Mouse (Mus musculus) C2C12 (cell line): ENCODE measurements around the gene Bcl6b. TPM values are rescaled to one million over a fixed set of nuclear protein-coding genes. Genes with fewer than 3 reads are reported as not detected.

Source experiments
- H3K27me3 ChIP-seq: one replicate; pipeline ENCODE4 v1.6.1; 2011; ENCODE audit not compliant: control insufficient read depth, insufficient read depth, insufficient read length
- H3K36me3 ChIP-seq: one replicate; pipeline ENCODE4 v1.6.1; 2011; ENCODE audit not compliant: control insufficient read depth, insufficient read depth
- H3K4me3 ChIP-seq: one replicate; pipeline ENCODE4 v1.5.1; 2011; ENCODE audit warnings: mild to moderate bottlenecking, control low read depth; ENCODE audit not compliant: poor library complexity, insufficient read depth, severe bottlenecking
- H3K79me2 ChIP-seq: one replicate; pipeline ENCODE4 v1.6.1; 2011; ENCODE audit not compliant: control insufficient read depth, insufficient read depth
- H3K79me3 ChIP-seq: one replicate; pipeline ENCODE4 v1.6.1; 2011; ENCODE audit warnings: low read depth, control low read depth
- H3ac ChIP-seq: one replicate; pipeline ENCODE3; 2011; ENCODE audit warnings: low read depth; ENCODE audit not compliant: control insufficient read depth, insufficient read length
- CEBPB ChIP-seq: IDR thresholded peaks from one replicate; pipeline ENCODE4 v1.6.1; 2011; ENCODE audit warnings: low read depth, mild to moderate bottlenecking, control low read depth, moderate library complexity
- CTCF ChIP-seq: IDR thresholded peaks from one replicate; pipeline ENCODE4 v1.5.1; 2011; ENCODE audit not compliant: control insufficient read depth, insufficient read depth, insufficient read length
- FOSL1 ChIP-seq: IDR thresholded peaks from one replicate; pipeline ENCODE4 v1.8.0; 2011; ENCODE audit warnings: mild to moderate bottlenecking, low read length; ENCODE audit not compliant: poor library complexity, insufficient read depth, severe bottlenecking
- MAX ChIP-seq: IDR thresholded peaks from one replicate; pipeline ENCODE4 v1.6.1; 2011; ENCODE audit warnings: mild to moderate bottlenecking, control low read depth
- MYOD1 ChIP-seq: IDR thresholded peaks from one replicate; pipeline ENCODE4 v1.6.1; 2011; ENCODE audit warnings: low read depth; ENCODE audit not compliant: control insufficient read depth, insufficient read length
- MYOG ChIP-seq: IDR thresholded peaks from one replicate; pipeline ENCODE4 v1.6.1; 2011; ENCODE audit not compliant: control insufficient read depth, insufficient read length; ENCODE audit errors: extremely low read depth
- USF1 ChIP-seq: IDR thresholded peaks from one replicate; pipeline ENCODE4 v1.6.1; 2011; ENCODE audit warnings: low read depth, mild to moderate bottlenecking, control low read depth, moderate library complexity
- polyA plus RNA-seq: library from polyadenylated mRNA; unstranded; fragments of >200 nt; fragmentation: generic; extraction: Trizol; gene quantifications from one replicate; pipeline ENCODE4 v1.2.1, GENCODE M21; 2012; ENCODE audit warnings: missing spikeins

Gene Bcl6b
- polyA plus RNA-seq, 1 experiment, result 9.3 TPM

GRCm38 (mm10) chr11:70230239-70230727, 685 bp upstream of the Bcl6b start:
- peaks cover 47% of the 10 kb centered on the region for H3K79me2 ChIP-seq
- peak overlapping the region; percentile 34 for H3K4me3 ChIP-seq
- H3K27me3 ChIP-seq, result no peaks in the 10 kb centered on the region
- H3ac ChIP-seq, result peak overlapping the region; percentile 59
- peaks cover 13% of the 10 kb centered on the region for H3K79me3 ChIP-seq
- H3K36me3 ChIP-seq, result peaks cover 26% of the 10 kb centered on the region
- TF ChIP-seq MYOG (no peak), MAX (peak; percentile 9), CTCF (peak; percentile 97)

- no peaks in the 10 kb centered on the region for H3K27me3 ChIP-seq
- no peak for TF ChIP-seq MYOG
- no peak for TF ChIP-seq MYOD1
- TF ChIP-seq CEBPB, result no peak
- no peak for TF ChIP-seq USF1
- peak; percentile 77 for TF ChIP-seq MAX
- TF ChIP-seq CTCF, result no peak
- H3K79me2 ChIP-seq, result peaks cover 57% of the 10 kb centered on the region
- peak overlapping the region; percentile 34 for H3K4me3 ChIP-seq
- H3K79me3 ChIP-seq, result peaks cover 13% of the 10 kb centered on the region
- H3K36me3 ChIP-seq, result peaks cover 32% of the 10 kb centered on the region
- peak overlapping the region; percentile 69 for H3ac ChIP-seq
Measured at GRCm38 (mm10) chr11:70228828-70229227, 770 bp downstream of the Bcl6b start.

GRCm38 (mm10) chr11:70227661-70228245, 1.8 kb downstream of the Bcl6b start:
- Histone ChIP-seq H3K4me3 (no peak overlapping the region), H3K79me2 (peaks cover 57% of the 10 kb centered on the region), H3ac (no peak overlapping the region), H3K27me3 (no peaks in the 10 kb centered on the region), H3K36me3 (peaks cover 38% of the 10 kb centered on the region), H3K79me3 (peaks cover 13% of the 10 kb centered on the region)
- TF ChIP-seq CTCF (no peak), USF1 (no peak), MAX (no peak), MYOG (no peak)

- TF ChIP-seq MYOD1, result no peak
- TF ChIP-seq CTCF, result no peak
- TF ChIP-seq MYOG, result no peak
- no peak for TF ChIP-seq CEBPB
- peaks cover 38% of the 10 kb centered on the region for H3K36me3 ChIP-seq
- H3K79me3 ChIP-seq, result peaks cover 13% of the 10 kb centered on the region
- H3K27me3 ChIP-seq, result no peaks in the 10 kb centered on the region
- H3K4me3 ChIP-seq, result no peak overlapping the region
- peaks cover 60% of the 10 kb centered on the region for H3K79me2 ChIP-seq
- no peak overlapping the region for H3ac ChIP-seq
Measured at GRCm38 (mm10) chr11:70227126-70227525, 2.5 kb downstream of the Bcl6b start.

GRCm38 (mm10) chr11:70226602-70226890, 3.1 kb downstream of the Bcl6b start:
- Histone ChIP-seq H3K27me3 (no peaks in the 10 kb centered on the region), H3K79me2 (peaks cover 60% of the 10 kb centered on the region), H3K79me3 (peaks cover 8% of the 10 kb centered on the region), H3K36me3 (peaks cover 38% of the 10 kb centered on the region), H3ac (no peak overlapping the region), H3K4me3 (no peak overlapping the region)
- TF ChIP-seq MYOG (no peak), CEBPB (no peak), MAX (no peak), USF1 (no peak), CTCF (no peak), FOSL1 (no peak)

- H3K4me3 ChIP-seq, result no peak overlapping the region
- H3K27me3 ChIP-seq, result no peaks in the 10 kb centered on the region
- TF ChIP-seq CTCF (no peak), MYOG (no peak), MAX (no peak), CEBPB (no peak), FOSL1 (no peak), MYOD1 (no peak), USF1 (no peak)
- H3ac ChIP-seq, result no peak overlapping the region
- peaks cover 38% of the 10 kb centered on the region for H3K36me3 ChIP-seq
- H3K79me2 ChIP-seq, result peaks cover 59% of the 10 kb centered on the region
- peaks cover 8% of the 10 kb centered on the region for H3K79me3 ChIP-seq
Measured at GRCm38 (mm10) chr11:70225798-70226601, 3.6 kb downstream of the Bcl6b start.
